Mouse (Mus musculus) G1E (cell line): ENCODE data around the gene Cd9. TPM values are rescaled to one million over a fixed set of nuclear protein-coding genes. Genes with fewer than 3 reads are reported as not detected.

Experiments
- ATAC-seq: 2 replicates; pipeline ENCODE4 v1.8.0; 2016; ENCODE audit warnings: mild to moderate bottlenecking; ENCODE audit not compliant: insufficient number of reproducible peaks, poor library complexity, low FRiP score, severe bottlenecking; ENCODE audit errors: extremely low read depth
- DNase-seq: peaks from one replicate; pipeline ENCODE4 v3.0.0; 2012; ENCODE audit warnings: low spot score
- H3K27me3 ChIP-seq: 2 replicates; pipeline ENCODE4 v1.6.1; 2012; ENCODE audit warnings: mild to moderate bottlenecking, low read length, inconsistent platforms; ENCODE audit not compliant: insufficient read depth
- H3K36me3 ChIP-seq: replicated peaks from 2 replicates; pipeline ENCODE3; 2012; ENCODE audit warnings: mild to moderate bottlenecking, inconsistent platforms
- H3K4me1 ChIP-seq: 2 replicates; pipeline ENCODE4 v1.6.1; 2012; ENCODE audit warnings: low read depth, low read length, inconsistent platforms, mixed read lengths; ENCODE audit not compliant: insufficient read depth
- H3K4me3 ChIP-seq: 2 replicates; pipeline ENCODE4 v1.5.1; 2012; ENCODE audit warnings: low read depth, mild to moderate bottlenecking, inconsistent platforms, low read length, moderate library complexity, mixed read lengths
- H3K9me3 ChIP-seq: replicated peaks from 2 replicates; pipeline ENCODE4 v1.6.1; 2012; ENCODE audit warnings: inconsistent platforms
- CTCF ChIP-seq: IDR thresholded peaks from 2 replicates; pipeline ENCODE4 v1.5.1; 2012; ENCODE audit warnings: low read depth, low read length, inconsistent platforms, mixed read lengths
- GATA1 ChIP-seq: IDR thresholded peaks from 2 replicates; pipeline ENCODE4 v1.6.1; 2012; ENCODE audit warnings: borderline replicate concordance, low read length, inconsistent platforms, mixed read lengths
- GATA2 ChIP-seq: IDR thresholded peaks from 2 replicates; pipeline ENCODE4 v1.6.1; 2012; ENCODE audit warnings: low read depth, low read length, inconsistent platforms, borderline replicate concordance
- POLR2AphosphoS5 ChIP-seq: IDR thresholded peaks from 2 replicates; pipeline ENCODE4 v1.6.1; 2012; ENCODE audit warnings: low read depth, low read length, inconsistent platforms; ENCODE audit not compliant: insufficient replicate concordance
- TAL1 ChIP-seq: conservative IDR thresholded peaks from 2 replicates; pipeline ENCODE4 v1.6.1; 2012; ENCODE audit warnings: low read depth, low read length, inconsistent platforms, mixed read lengths
- polyA plus RNA-seq: library from polyadenylated mRNA; stranded (reverse); fragments of >175 nt; gene quantifications from 2 replicates; pipeline ENCODE4 v1.2.3, GENCODE M21; 2012
- total RNA-seq, 2 experiments: library from RNA; stranded (forward) in 1 of 2; stranded (reverse) in 1 of 2; fragments of 200-1000 nt in 1 of 2; fragments of >200 nt in 1 of 2; fragmentation: Nextera tagmentation in 1 of 2; gene quantifications; 2 replicates each; pipeline ENCODE4 v1.2.3; 2014 to 2017

Gene Cd9
- total and polyA plus RNA-seq, 3 experiments = not detected

DNA sequence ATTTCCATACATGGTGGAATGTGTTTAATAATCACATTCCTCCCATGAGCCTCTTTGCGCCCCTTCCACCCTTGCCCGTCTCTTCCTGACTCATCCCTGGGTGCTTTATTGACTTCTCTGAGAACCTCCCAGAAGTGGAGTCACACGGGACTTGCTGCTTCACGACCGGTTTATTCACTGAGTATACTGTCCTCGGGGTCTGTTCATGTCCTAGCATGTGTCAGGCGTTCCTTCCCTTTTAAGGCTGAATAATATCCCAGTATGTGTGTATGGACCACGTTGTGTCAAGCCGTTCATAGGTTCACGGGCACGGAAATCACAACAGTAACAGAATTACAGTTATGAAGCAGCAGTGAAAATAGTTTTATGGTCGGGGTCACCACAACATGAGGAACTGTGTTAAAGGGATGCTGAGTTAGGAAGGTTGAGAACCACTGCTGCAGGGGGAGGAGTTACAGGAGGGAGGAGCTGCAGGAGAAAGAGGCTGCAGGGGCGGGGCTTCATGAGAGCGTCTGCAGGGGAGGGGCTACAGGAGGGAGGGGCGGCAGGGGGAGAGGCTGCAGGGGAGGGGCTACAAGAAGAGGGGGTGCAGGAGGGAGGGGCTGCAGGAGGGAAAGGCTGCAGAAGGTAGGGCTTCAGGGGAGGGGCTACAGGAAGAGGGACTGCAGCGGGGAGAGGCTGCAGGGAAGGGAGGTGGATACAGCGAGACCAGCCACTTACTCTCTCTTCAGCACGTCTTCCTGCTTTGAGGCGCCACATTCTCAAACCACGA lies 72.4 kb downstream of the Cd9 start:
- TF ChIP-seq GATA2 (no peak), TAL1 (no peak), CTCF (no peak), GATA1 (no peak), POLR2AphosphoS5 (no peak)
- Histone ChIP-seq H3K4me1 (no peaks in the 10 kb centered on the region), H3K4me3 (no peak overlapping the region), H3K27me3 (no peaks in the 10 kb centered on the region), H3K9me3 (peaks cover 73% of the 10 kb centered on the region), H3K36me3 (no peaks in the 10 kb centered on the region)
- DNase-seq = no peak
- no peak for ATAC-seq

DNA sequence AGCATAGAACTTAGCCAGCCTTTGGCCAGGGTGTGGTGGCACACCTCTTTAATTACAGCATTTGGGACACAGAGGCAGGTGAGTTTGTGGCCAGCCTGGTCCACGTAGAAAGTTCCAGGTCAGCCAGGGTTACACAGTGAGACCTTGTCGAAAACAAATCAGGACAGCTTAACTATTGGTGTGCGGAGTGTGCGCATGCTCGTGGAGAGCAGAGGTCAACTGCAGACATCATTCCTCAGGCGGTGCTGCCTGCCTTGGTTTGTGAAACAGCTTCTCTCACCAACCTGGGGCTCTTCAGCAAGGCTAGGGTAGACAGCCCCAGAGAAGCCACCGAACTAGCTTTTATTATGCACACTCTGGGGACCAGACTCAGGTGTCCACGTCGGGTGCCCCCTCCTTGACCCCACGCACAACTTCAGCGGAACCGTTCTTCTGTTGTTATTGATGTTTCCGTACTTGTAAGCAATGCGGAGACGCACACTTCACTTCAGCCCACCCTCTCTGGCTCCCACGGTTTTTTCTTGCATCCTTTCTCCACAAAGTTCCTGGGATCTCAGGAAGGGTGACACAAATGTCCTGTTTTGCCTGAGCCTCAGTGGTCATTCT lies 74.0 kb downstream of the Cd9 start:
- ATAC-seq (no peak), DNase-seq (no peak)
- H3K9me3 ChIP-seq = peaks cover 65% of the 10 kb centered on the region
- TF ChIP-seq CTCF = no peak
- no peak for TF ChIP-seq TAL1
- no peak for TF ChIP-seq GATA1
- TF ChIP-seq GATA2 = no peak
- TF ChIP-seq POLR2AphosphoS5 = no peak
- H3K27me3 ChIP-seq = no peaks in the 10 kb centered on the region
- H3K4me1 ChIP-seq = no peaks in the 10 kb centered on the region
- H3K4me3 ChIP-seq = no peak overlapping the region
- no peaks in the 10 kb centered on the region for H3K36me3 ChIP-seq

DNA sequence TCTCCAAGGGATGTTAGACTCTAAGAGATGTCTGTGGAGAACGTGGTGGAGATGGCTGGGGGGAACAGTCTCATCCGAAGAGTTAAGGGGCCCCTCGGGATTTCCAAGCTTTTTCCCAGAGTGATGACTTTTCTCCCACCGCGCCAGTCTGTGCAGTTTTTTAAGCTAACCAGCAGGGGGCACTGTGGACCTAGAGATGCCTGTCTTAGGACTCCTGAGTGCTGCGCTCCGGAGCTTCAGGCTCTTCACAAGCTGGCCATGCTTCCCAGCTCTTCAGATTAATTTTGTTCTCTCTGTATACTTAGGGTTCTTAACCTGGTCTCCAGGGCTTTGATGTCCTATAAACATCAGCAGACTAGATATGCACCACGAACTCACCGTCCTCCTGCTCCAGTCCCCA lies 75.8 kb downstream of the Cd9 start:
- Histone ChIP-seq H3K4me3 (no peak overlapping the region), H3K9me3 (peaks cover 62% of the 10 kb centered on the region), H3K36me3 (no peaks in the 10 kb centered on the region), H3K4me1 (no peaks in the 10 kb centered on the region), H3K27me3 (no peaks in the 10 kb centered on the region)
- DNase-seq (no peak), ATAC-seq (no peak)
- TF ChIP-seq TAL1 (no peak), GATA2 (no peak), POLR2AphosphoS5 (no peak), GATA1 (no peak), CTCF (no peak)

DNA sequence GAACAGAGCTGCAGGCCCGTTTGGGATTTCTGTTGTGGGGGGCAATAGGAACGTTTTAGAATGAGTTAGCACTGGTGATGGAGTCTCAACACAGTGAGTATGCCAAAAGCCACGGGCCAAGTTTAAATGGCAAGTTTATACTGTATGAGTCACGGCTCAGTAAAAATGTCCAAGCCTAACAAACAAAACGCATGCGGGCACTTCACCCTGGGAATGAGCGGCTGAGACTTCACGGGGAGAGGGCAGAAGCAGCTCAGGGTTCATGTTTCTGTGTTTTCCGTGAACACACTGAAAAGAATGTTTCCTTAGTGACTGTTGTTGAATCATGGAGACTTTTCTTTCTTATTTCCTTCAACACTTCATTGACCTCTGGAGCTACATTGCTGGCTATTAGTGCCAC lies 81.3 kb downstream of the Cd9 start:
- peaks cover 53% of the 10 kb centered on the region for H3K9me3 ChIP-seq
- no peak for ATAC-seq
- DNase-seq = no peak
- no peak overlapping the region for H3K4me3 ChIP-seq
- H3K36me3 ChIP-seq = no peaks in the 10 kb centered on the region
- no peaks in the 10 kb centered on the region for H3K4me1 ChIP-seq
- no peak for TF ChIP-seq GATA1
- no peak for TF ChIP-seq CTCF
- TF ChIP-seq TAL1 = no peak
- no peak for TF ChIP-seq GATA2
- no peak for TF ChIP-seq POLR2AphosphoS5
- no peaks in the 10 kb centered on the region for H3K27me3 ChIP-seq

DNA sequence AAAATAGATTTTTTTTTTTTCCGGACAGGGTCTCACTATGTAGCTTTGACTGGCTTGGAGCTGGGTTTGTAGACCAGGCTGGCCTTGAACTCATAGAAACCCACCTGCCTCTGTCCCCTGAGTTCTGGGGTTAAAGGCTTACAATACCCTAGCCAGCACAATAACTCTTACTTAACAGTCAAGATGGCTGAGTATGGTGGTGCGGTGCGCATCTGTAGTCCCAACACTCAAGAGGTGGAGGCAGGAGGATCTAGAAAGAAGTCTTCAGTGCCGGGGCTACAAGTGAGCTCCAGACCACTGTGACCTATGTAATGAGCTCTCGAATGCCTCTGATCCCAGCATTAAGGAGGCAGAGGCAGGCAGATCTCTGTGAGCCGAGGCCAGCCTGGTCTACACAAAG lies 82.9 kb downstream of the Cd9 start:
- ATAC-seq (no peak), DNase-seq (no peak)
- Histone ChIP-seq H3K36me3 (no peaks in the 10 kb centered on the region), H3K4me3 (no peak overlapping the region), H3K27me3 (no peaks in the 10 kb centered on the region), H3K4me1 (no peaks in the 10 kb centered on the region), H3K9me3 (peaks cover 55% of the 10 kb centered on the region)
- TF ChIP-seq CTCF (no peak), POLR2AphosphoS5 (no peak), TAL1 (no peak), GATA2 (no peak), GATA1 (no peak)

GRCm38 (mm10) chr6:125410995-125411547 lies 83.5 kb downstream of the Cd9 start:
- H3K27me3 ChIP-seq = no peaks in the 10 kb centered on the region
- H3K9me3 ChIP-seq = peaks cover 60% of the 10 kb centered on the region
- H3K36me3 ChIP-seq = no peaks in the 10 kb centered on the region
- DNase-seq (no peak), ATAC-seq (no peak)
- no peak overlapping the region for H3K4me3 ChIP-seq
- H3K4me1 ChIP-seq = no peaks in the 10 kb centered on the region
- TF ChIP-seq POLR2AphosphoS5 (no peak), TAL1 (no peak), GATA1 (no peak), GATA2 (no peak), CTCF (no peak)
